Mouse (Mus musculus): Measurements from ENCODE around the gene Abcg3. TPM values are rescaled to one million over a fixed set of nuclear protein-coding genes. Genes with fewer than 3 reads are reported as not detected.

Gene Abcg3
- 0.48 and 0.70 TPM in 2 replicates for polyA plus RNA-seq (2015; fragmentation: Nextera tagmentation; extraction: Ambion mirVana)

- H3K9me3 ChIP-seq: no peaks in the 10 kb centered on the region
- H3K9ac ChIP-seq: no peak within 1 kb of the TSS
- peak within 1 kb of the TSS; percentile 32 for H3K4me2 ChIP-seq
- H3K4me1 ChIP-seq: no peaks in the 10 kb centered on the region
- 25% methylated on average over 12 of the region's 12 CpGs for WGBS
- no peak within 1 kb of the TSS for H3K27ac ChIP-seq
- H3K36me3 ChIP-seq: no peaks in the 10 kb centered on the region
- no peak for ATAC-seq (ENCODE audit: insufficient number of reproducible peaks, insufficient read depth, low FRiP score, low TSS enrichment, low read depth)
- H3K4me3 ChIP-seq: no peak within 1 kb of the TSS
- H3K27me3 ChIP-seq: no peaks in the 10 kb centered on the region
Measured at GRCm38 (mm10) chr5:104982535-104982934, at the start of gene Abcg3. TSS of gene Abcg3 (minus strand) at chr5:104982718.

DNA sequence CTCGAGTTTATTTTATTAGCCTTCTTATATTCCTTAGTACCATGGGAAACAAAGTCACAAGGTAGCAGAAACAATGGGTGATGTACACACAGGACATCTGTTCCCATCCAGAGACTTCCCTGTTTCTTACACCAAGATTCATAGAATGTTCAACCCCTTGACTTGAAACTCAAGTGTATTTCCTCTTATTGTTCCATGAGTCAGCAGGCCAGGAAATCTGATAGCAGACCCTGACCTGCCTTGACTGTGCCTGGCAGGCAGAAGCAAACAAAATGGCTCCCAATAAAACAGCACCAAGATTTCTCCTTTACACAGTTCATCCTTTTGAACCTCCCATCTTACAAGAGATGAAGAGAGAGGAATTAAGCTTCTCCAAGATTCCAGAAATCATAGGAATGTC lies 30.0 kb upstream of the Abcg3 start:
- Histone ChIP-seq H3K9ac (no peak overlapping the region), H3K27me3 (no peaks in the 10 kb centered on the region), H3K9me3 (no peaks in the 10 kb centered on the region), H3K4me2 (no peak overlapping the region), H3K4me1 (no peaks in the 10 kb centered on the region), H3K36me3 (no peaks in the 10 kb centered on the region), H3K4me3 (no peak overlapping the region), H3K27ac (no peak overlapping the region)
- 90% methylated on average over 1 of the region's 1 CpGs for WGBS
- no peak for ATAC-seq (ENCODE audit: insufficient number of reproducible peaks, insufficient read depth, low FRiP score, low TSS enrichment, low read depth)

DNA sequence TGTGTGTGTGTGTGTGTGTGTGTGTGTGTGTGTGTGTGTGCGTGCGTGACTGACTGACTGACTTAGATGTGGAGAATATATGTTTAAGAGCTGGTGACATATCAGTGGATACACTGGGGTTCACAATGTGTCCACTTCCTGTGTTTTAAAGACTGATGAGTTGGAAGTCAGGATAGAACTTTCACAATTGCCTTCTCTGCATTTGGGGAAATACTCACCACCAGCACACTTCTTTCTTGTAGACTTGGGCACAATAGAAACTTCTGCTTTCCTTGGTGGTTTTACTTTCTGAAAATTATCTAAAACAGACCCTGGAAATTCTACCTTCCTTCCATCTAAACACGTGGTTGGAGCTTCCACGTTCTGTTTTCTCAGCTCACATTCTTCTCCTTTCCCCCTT lies 29.1 kb upstream of the Abcg3 start:
- Histone ChIP-seq H3K4me1 (no peaks in the 10 kb centered on the region), H3K27ac (no peak overlapping the region), H3K4me3 (no peak overlapping the region), H3K36me3 (no peaks in the 10 kb centered on the region), H3K27me3 (no peaks in the 10 kb centered on the region), H3K9ac (no peak overlapping the region), H3K9me3 (no peaks in the 10 kb centered on the region), H3K4me2 (no peak overlapping the region)
- 65% methylated on average over 4 of the region's 4 CpGs for whole genome bisulfite sequencing
- no peak for ATAC-seq (ENCODE audit: insufficient number of reproducible peaks, insufficient read depth, low FRiP score, low TSS enrichment, low read depth)

- Histone ChIP-seq H3K4me2 (no peak overlapping the region), H3K9me3 (no peaks in the 10 kb centered on the region), H3K9ac (no peak overlapping the region), H3K27ac (no peak overlapping the region), H3K27me3 (no peaks in the 10 kb centered on the region), H3K36me3 (no peaks in the 10 kb centered on the region), H3K4me3 (no peak overlapping the region), H3K4me1 (no peaks in the 10 kb centered on the region)
- ATAC-seq (ENCODE audit: insufficient number of reproducible peaks, insufficient read depth, low FRiP score, low TSS enrichment, low read depth): no peak
Measured at GRCm38 (mm10) chr5:105010376-105010775, 27.9 kb upstream of the Abcg3 start.

DNA sequence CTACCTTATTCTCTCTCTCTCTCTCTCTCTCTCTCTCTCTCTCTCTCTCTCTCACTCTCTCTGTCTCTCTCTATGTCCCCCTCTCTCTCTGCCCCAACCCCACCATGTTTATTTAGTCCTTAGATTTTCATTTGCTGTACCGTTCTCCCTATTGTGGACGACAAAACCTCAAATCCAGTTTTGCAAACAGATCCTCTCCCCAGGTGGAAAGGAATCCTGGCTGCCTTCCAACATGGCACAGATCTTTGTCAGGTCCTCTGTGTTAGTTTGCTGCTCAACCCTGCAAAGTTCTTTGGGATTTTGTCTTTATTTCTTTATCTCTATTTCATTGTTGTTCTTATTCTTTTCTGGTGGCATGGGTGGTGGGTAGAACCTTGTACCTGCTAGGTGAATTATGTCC lies 6.9 kb upstream of the Abcg3 start:
- Histone ChIP-seq H3K27ac (no peak overlapping the region), H3K9me3 (no peaks in the 10 kb centered on the region), H3K36me3 (no peaks in the 10 kb centered on the region), H3K27me3 (no peaks in the 10 kb centered on the region), H3K4me2 (no peak overlapping the region), H3K9ac (no peak overlapping the region), H3K4me3 (no peak overlapping the region), H3K4me1 (no peaks in the 10 kb centered on the region)
- ATAC-seq (ENCODE audit: insufficient number of reproducible peaks, insufficient read depth, low FRiP score, low TSS enrichment, low read depth): no peak
- WGBS: 82% methylated on average over 2 of the region's 2 CpGs

- no peak for ATAC-seq (ENCODE audit: insufficient number of reproducible peaks, insufficient read depth, low FRiP score, low TSS enrichment, low read depth)
- 55% methylated on average over 2 of the region's 2 CpGs for WGBS
Measured at GRCm38 (mm10) chr5:104988000-104988399, 5.5 kb upstream of the Abcg3 start.

GRCm38 (mm10) chr5:104986706-104987105 lies 4.2 kb upstream of the Abcg3 start:
- WGBS: 61% methylated on average over 1 of the region's 1 CpGs
- no peaks in the 10 kb centered on the region for H3K9me3 ChIP-seq
- no peak for ATAC-seq (ENCODE audit: insufficient number of reproducible peaks, insufficient read depth, low FRiP score, low TSS enrichment, low read depth)
- H3K27ac ChIP-seq: no peak overlapping the region
- H3K27me3 ChIP-seq: no peaks in the 10 kb centered on the region
- H3K4me2 ChIP-seq: no peak overlapping the region
- H3K4me1 ChIP-seq: no peaks in the 10 kb centered on the region
- no peak overlapping the region for H3K4me3 ChIP-seq
- H3K9ac ChIP-seq: no peak overlapping the region
- H3K36me3 ChIP-seq: no peaks in the 10 kb centered on the region

More at GRCm38 (mm10) chr5:104988000-104988399, 5.5 kb upstream of the Abcg3 start:
- no peaks in the 10 kb centered on the region for H3K9me3 ChIP-seq
- no peak overlapping the region for H3K9ac ChIP-seq
- H3K4me3 ChIP-seq: no peak overlapping the region
- H3K27me3 ChIP-seq: no peaks in the 10 kb centered on the region
- no peak overlapping the region for H3K27ac ChIP-seq
- H3K4me1 ChIP-seq: no peaks in the 10 kb centered on the region
- no peak overlapping the region for H3K4me2 ChIP-seq
- H3K36me3 ChIP-seq: no peaks in the 10 kb centered on the region

DNA sequence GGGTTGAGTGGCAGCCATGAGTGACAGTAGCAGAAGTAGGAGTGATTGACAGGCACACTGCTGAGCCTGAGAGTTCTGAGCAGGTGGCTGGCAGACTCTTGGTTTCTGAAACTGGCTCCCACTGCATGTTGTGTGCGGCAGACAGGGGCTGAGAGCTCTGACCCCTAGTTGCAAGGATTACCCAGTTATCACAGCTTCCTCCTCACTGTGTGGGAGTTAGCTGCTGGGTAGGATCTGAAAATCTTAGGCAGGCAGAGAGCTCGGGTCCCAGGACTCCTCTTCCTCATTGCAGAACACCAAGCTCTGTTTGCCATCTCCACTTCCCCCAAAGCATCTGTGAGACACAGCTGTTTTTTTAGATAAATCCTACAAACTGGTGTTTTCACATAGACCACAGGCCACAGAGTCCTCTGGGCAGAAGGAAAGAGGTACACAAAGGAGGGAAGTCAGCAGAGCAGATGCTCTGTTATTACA lies 3.4 kb downstream of the Abcg3 start:
- Histone ChIP-seq H3K4me3 (no peak overlapping the region), H3K4me2 (no peak overlapping the region), H3K9ac (no peak overlapping the region), H3K36me3 (no peaks in the 10 kb centered on the region), H3K4me1 (no peaks in the 10 kb centered on the region), H3K27me3 (no peaks in the 10 kb centered on the region), H3K27ac (no peak overlapping the region), H3K9me3 (no peaks in the 10 kb centered on the region)
- no peak for ATAC-seq (ENCODE audit: insufficient number of reproducible peaks, insufficient read depth, low FRiP score, low TSS enrichment, low read depth)
- WGBS: 68% methylated on average over 2 of the region's 2 CpGs

DNA sequence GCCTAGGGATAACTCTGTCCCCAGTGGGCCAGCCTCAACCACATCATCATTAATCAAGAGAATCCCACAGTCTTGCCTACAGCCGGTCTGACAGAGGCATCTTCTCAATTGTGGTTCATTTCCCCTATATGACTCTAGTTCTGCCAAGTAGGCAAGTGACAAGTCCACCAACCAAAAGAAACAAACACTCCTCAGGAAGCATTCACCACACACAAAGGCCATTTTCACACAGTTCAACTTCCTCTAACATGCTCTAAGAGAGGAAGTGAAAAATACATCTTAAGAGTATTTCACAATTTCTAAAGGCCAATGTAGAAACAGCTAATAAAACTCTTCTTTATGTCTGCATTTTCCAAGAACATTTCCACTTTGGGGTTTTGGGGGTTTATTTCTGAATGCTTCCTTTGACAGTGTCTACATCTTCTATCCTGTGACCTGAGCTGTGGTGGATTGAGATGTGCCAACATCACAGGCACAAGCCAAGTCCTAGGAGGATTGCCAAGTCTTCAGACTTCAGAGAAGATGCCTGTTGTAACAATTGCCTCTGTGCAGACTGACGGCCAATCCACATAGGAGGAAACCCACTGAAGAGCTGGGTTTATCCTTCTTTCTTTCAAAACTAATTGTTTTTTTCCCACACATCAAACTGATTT lies 24.3 kb downstream of the Abcg3 start:
- no peak overlapping the region for H3K9ac ChIP-seq
- 81% methylated on average over 2 of the region's 2 CpGs for WGBS
- H3K4me1 ChIP-seq: no peaks in the 10 kb centered on the region
- no peaks in the 10 kb centered on the region for H3K27me3 ChIP-seq
- ATAC-seq (ENCODE audit: insufficient number of reproducible peaks, insufficient read depth, low FRiP score, low TSS enrichment, low read depth): no peak
- H3K36me3 ChIP-seq: no peaks in the 10 kb centered on the region
- H3K27ac ChIP-seq: no peak overlapping the region
- no peaks in the 10 kb centered on the region for H3K9me3 ChIP-seq
- no peak overlapping the region for H3K4me2 ChIP-seq
- no peak overlapping the region for H3K4me3 ChIP-seq

DNA sequence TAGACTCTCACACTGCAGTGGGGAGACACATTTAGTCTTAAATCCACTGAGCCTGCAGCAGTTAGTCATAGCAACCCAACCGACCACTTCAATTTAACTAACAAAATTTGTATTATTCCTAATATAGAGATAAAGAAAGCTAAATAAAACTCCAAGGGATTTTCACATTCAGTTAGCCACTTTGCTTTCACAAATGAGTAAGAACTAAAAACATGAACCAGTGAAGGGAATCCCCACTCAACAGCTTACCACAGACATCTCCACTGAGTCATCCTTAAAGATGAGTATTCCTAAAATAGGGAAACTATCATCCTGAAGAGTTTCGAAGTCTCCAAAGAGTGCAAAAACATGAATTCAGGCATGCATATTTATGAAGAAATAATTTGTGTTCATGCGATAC lies 27.3 kb downstream of the Abcg3 start:
- Histone ChIP-seq H3K4me2 (no peak overlapping the region), H3K9me3 (no peaks in the 10 kb centered on the region), H3K4me1 (no peaks in the 10 kb centered on the region), H3K9ac (no peak overlapping the region), H3K27me3 (no peaks in the 10 kb centered on the region), H3K36me3 (no peaks in the 10 kb centered on the region), H3K4me3 (no peak overlapping the region), H3K27ac (no peak overlapping the region)
- WGBS: 91% methylated on average over 3 of the region's 3 CpGs
- ATAC-seq (ENCODE audit: insufficient number of reproducible peaks, insufficient read depth, low FRiP score, low TSS enrichment, low read depth): no peak

GRCm38 (mm10) chr5:104946951-104947350 lies 35.6 kb downstream of the Abcg3 start:
- ATAC-seq (ENCODE audit: insufficient number of reproducible peaks, insufficient read depth, low FRiP score, low TSS enrichment, low read depth): no peak
- Histone ChIP-seq H3K9me3 (no peaks in the 10 kb centered on the region), H3K27me3 (no peaks in the 10 kb centered on the region), H3K9ac (no peak overlapping the region), H3K27ac (no peak overlapping the region), H3K4me1 (no peaks in the 10 kb centered on the region), H3K4me3 (no peak overlapping the region), H3K4me2 (no peak overlapping the region), H3K36me3 (no peaks in the 10 kb centered on the region)
- WGBS: 79% methylated on average over 1 of the region's 1 CpGs

DNA sequence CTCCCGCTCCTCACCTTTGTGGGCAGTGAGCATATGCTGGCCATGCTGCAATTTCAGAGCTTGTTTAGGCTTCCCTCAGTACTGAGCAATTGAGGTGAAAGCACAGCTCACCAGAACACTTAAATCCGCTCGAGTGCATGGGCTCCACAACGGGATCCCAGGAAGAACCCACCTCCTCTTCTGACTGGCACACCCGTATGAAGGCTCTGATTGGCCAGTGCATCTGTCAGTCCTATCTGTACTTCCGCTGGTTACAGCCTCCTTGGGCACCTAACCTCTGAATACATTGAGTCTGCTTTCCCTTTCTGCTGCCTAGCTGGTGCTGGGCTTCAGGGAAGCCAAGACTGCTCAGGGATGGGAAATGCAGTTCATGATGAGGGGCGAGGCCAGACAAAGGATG lies 48.4 kb downstream of the Abcg3 start:
- Histone ChIP-seq H3K9ac (no peak overlapping the region), H3K9me3 (peaks cover 3% of the 10 kb centered on the region; the same call in 1 of the 2 replicates), H3K4me2 (no peak overlapping the region), H3K27me3 (no peaks in the 10 kb centered on the region), H3K4me3 (no peak overlapping the region), H3K4me1 (no peaks in the 10 kb centered on the region), H3K27ac (no peak overlapping the region), H3K36me3 (no peaks in the 10 kb centered on the region)
- no peak for ATAC-seq (ENCODE audit: insufficient number of reproducible peaks, insufficient read depth, low FRiP score, low TSS enrichment, low read depth)
- 84% methylated on average over 7 of the region's 7 CpGs for WGBS

Measured in embryonic facial prominence, embryonic 13.5 days (tissue).